Mouse (Mus musculus): ENCODE measurements at regions not wholly inside any gene's neighbourhood (a gene's known extent, or its start where the extent isn't known, plus 50 kb on each side); places are given as distances from the start of the nearest gene placed in this dataset.
"Not testable (repeated sequence)": the region's sequence is repeated elsewhere in the genome, so short reads cannot be mapped to it uniquely, and the experiment has no call there.

- no peak for DNase-seq (ENCODE audit: low read depth)
Measured at GRCm38 (mm10) chr10:10116442-10116841, 215.6 kb upstream of the Stxbp5 start.

GRCm38 (mm10) chr10:10113256-10113655 lies 212.4 kb upstream of the Stxbp5 start:
- DNase-seq (ENCODE audit: low read depth): no peak

GRCm38 (mm10) chr10:10111055-10111454 lies 210.2 kb upstream of the Stxbp5 start:
- no peak for DNase-seq (ENCODE audit: low read depth)

DNA sequence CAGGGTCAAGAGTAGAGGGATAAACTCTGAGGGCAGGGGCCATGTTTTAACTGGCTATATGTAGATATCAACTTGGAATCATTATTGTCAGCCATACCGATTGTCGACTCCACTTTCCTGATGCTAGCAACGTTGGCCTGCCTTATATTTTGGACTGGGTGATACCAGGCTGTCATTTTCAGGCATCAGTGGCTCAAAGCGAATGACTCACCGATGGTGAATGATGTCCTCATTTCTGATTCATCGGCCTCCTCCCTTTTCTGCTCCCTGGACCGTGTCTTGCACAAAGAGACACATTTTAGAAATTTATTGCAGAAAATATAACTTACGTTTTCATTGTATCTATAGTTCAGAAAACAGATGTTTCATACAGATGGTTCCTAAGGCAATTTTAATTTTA lies 209.0 kb upstream of the Stxbp5 start:
- peak; percentile 12 for DNase-seq (ENCODE audit: low read depth)

DNA sequence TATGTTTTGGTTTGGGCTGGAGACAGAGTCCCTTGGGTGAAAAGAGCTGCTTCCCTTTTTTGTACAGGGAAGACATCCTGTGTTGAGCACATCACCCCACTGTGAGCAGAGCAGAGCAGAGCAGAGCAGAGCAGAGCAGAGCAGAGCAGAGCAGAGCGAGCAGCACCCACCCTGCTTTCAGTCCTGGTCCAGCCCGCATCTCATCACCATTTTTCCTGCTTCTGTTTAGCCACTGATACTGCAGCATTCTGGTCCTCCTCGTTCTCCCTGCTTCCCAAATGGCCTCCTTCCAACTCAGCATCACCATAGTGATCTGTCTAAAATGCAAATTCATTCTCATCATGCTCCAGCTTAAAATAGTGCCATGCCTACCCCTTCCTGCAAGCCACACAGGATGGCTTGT lies 206.2 kb upstream of the Stxbp5 start:
- no peak for DNase-seq (ENCODE audit: low read depth)

- no peak for DNase-seq (ENCODE audit: low read depth)
Measured at GRCm38 (mm10) chr10:10106646-10107045, 205.8 kb upstream of the Stxbp5 start.

DNA sequence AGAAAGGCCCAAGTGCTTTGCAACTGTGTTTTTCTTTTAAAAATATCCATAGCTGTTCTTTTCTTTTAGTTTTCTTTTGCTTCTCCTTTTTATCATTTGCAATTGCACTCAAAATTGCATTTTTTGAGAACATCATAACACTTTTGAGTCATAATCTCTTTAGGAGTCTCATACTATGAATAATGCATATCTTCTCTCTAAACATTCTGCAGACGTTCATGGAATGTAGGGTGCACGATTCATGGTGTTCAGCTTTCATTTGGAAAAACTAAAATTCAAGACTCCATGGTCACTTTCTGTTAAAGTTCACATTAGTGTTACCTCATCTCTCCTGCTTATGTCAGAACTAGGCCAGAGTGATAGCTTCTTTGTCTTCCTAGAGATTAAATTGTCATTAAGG lies 200.8 kb upstream of the Stxbp5 start:
- DNase-seq (ENCODE audit: low read depth): no peak

DNA sequence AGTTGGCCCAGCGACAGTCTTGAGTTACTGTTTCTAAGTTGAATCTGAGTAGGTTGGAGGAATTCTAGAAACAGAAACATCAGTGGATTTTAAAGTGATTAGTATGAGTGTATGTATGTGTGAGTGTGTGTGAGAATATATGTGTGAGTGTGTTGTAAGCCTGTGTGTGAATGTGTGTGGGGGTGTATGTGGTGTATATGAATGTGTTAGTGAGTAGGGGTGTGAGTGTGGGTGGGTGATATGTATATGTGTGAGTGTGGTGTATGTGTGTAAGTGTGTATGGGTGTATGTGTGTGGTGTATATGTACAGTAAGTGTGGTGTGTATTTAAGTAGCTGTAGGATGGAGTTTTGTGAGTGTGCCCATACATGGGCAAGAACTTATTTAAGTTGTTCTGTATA lies 197.6 kb upstream of the Stxbp5 start:
- no peak for DNase-seq (ENCODE audit: low read depth)

- no peak for DNase-seq (ENCODE audit: low read depth)
Measured at GRCm38 (mm10) chr10:10094113-10094512, 193.2 kb upstream of the Stxbp5 start.

GRCm38 (mm10) chr10:10093713-10094112 lies 192.8 kb upstream of the Stxbp5 start:
- DNase-seq (ENCODE audit: low read depth): peak; percentile 87

GRCm38 (mm10) chr10:10085934-10086333 lies 185.1 kb upstream of the Stxbp5 start:
- no peak for DNase-seq (ENCODE audit: low read depth)

DNA sequence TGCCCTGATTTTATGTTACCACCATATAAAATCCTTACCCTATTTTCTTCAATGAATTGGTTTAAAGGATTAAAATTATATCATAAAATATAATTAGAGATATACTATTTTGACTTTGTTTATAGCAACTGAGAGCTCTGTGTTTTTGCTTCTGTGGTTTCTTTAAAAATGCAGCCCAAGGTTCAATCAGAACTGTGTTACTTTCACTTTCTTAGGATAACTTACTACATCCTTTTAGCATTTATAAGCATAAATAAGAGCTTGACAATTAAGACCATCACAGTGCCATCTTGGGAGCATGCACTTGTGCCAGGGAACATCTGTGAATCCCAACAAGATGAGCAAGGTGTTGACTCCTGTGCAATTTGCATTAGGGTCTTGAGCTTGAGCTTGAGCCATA lies 169.3 kb upstream of the Stxbp5 start:
- DNase-seq (ENCODE audit: low read depth): no peak

- not testable (repeated sequence) for DNase-seq (ENCODE audit: low read depth)
Measured at GRCm38 (mm10) chr10:10069704-10070103, 168.8 kb upstream of the Stxbp5 start.

DNA sequence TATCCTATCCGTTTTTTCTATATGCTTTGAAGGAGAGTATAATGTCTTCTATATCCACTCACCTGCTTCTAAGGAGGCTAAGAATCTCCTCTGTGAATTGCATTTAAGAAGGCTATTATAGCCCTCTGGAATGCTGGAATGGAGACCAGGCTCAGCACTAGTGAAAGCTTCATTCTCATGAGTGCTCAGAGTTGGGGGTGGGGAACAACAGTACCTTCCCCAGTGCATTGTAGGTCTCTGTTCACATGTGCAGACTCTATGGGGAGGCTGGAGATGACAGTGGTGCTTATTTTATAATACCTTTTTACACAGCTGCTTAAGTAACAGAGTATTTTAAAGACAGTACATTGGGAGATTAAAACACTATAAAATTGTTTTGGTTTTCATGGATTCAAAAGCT lies 145.9 kb upstream of the Stxbp5 start:
- DNase-seq (ENCODE audit: low read depth): no peak

DNA sequence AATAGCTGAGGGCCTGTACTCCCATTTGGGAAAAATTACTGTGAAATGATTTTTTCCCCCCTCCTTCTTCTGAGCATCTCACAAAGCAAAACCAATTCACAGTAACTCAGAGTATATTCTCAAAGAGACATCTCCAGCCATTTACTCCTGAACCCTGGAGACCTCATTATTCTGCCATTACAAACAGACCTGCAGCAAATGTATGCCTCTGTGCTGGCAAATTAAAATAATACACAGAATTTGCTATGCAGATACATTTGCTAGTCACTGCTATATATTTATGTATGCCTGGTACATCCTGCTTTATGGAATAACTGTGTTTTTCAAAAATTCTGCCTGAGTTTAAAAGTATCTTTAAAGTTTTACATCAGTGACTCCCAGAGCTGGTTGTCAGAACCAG lies 145.4 kb upstream of the Stxbp5 start:
- DNase-seq (ENCODE audit: low read depth): no peak

- DNase-seq (ENCODE audit: low read depth): peak; percentile 10
Measured at GRCm38 (mm10) chr10:10009244-10009643, 108.4 kb upstream of the Stxbp5 start.

DNA sequence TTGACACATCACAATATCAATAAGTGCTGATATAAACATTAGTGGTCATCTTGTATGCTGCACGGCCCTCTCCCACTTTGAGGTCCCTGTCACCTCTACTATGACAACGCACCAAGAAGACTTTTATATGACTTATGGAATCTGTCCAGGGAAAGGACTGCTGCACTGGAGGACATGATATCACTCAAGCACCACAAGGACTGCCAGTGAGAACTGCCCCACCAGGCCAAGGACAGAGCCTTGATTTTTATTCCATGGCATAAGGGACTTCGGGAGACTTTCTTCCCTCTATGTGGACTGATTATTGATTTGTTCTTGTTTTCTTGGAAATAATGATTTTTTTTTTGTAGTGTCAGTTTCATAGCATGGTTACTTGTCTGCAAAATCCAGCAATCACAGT lies 97.7 kb upstream of the Stxbp5 start:
- DNase-seq (ENCODE audit: low read depth): no peak

GRCm38 (mm10) chr10:9996211-9996610 lies 95.3 kb upstream of the Stxbp5 start:
- DNase-seq (ENCODE audit: low read depth): peak; percentile 61

- no peak for DNase-seq (ENCODE audit: low read depth)
Measured at GRCm38 (mm10) chr10:9992798-9993197, 91.9 kb upstream of the Stxbp5 start.

GRCm38 (mm10) chr10:9985407-9985806 lies 84.5 kb upstream of the Stxbp5 start:
- DNase-seq (ENCODE audit: low read depth): peak; percentile 63

DNA sequence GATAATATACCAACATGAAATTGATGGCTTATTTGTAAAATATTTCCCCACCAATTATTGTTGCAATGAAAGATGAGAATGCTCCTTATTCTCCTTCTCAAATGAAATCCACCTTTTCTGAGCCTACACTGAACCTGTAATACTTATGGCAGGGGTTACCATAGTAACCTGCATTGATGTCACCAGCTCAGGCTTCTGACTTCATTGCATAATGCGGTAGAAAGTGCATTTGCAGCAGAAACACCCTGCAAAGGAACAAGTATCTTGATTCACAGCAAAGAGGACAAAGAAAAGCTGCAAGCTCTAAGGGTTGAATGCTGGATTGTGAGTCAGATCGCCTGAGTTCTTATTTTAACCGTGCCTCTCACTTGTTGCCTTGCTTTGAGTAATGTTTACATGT lies 75.5 kb upstream of the Stxbp5 start:
- DNase-seq (ENCODE audit: low read depth): no peak

Data from 416B (cell line).